Mouse (Mus musculus) hindbrain, embryonic 12.5 days (tissue): ENCODE data around the gene Fbln1. TPM values are rescaled to one million over a fixed set of nuclear protein-coding genes. Genes with fewer than 3 reads are reported as not detected.
A peak's percentile ranks its signal among the peaks of the same experiment; 100 is the strongest.

Source experiments
- ATAC-seq: fragments of 200-750 bp; cut with Nextera tagmentation; 2 replicates; pipeline ENCODE4 v1.8.0; 2017; ENCODE audit warnings: moderate TSS enrichment; ENCODE audit not compliant: low FRiP score
- H3K27ac ChIP-seq: fragments of 300-500 bp; sonication (generic); 2 replicates; pipeline ENCODE4 v1.5.1; 2016; ENCODE audit warnings: mild to moderate bottlenecking
- H3K27me3 ChIP-seq: fragments of 300-500 bp; sonication (generic); 2 replicates; pipeline ENCODE4 v1.6.1; 2016; ENCODE audit warnings: mild to moderate bottlenecking
- H3K36me3 ChIP-seq: fragments of 300-500 bp; sonication (generic); 2 replicates; pipeline ENCODE4 v1.6.1; 2016; ENCODE audit warnings: mild to moderate bottlenecking
- H3K4me1 ChIP-seq: fragments of 300-500 bp; sonication (generic); 2 replicates; pipeline ENCODE4 v1.6.1; 2016
- H3K4me2 ChIP-seq: fragments of 300-500 bp; sonication (generic); replicated peaks from 2 replicates; pipeline ENCODE4 v1.6.1; 2016; ENCODE audit warnings: mild to moderate bottlenecking
- H3K4me3 ChIP-seq: fragments of 300-500 bp; sonication (generic); 2 replicates; pipeline ENCODE4 v1.5.1; 2016; ENCODE audit warnings: mild to moderate bottlenecking
- H3K9ac ChIP-seq: fragments of 300-500 bp; sonication (generic); 2 replicates; pipeline ENCODE4 v1.6.1; 2016; ENCODE audit warnings: mild to moderate bottlenecking, moderate library complexity
- H3K9me3 ChIP-seq: fragments of 300-500 bp; sonication (generic); replicated peaks from 2 replicates; pipeline ENCODE4 v1.6.1; 2016; ENCODE audit warnings: mild to moderate bottlenecking
- WGBS: fragments of 180-500 bp; shearing (Covaris S2); methylation state at CpG from one replicate; pipeline ENCODE4 v1.1.7; 2016; 5-methylcytosine and 5-hydroxymethylcytosine counted together
- polyA plus RNA-seq: library from polyadenylated mRNA; unstranded; fragments of >200 nt; fragmentation: Nextera tagmentation; extraction: Ambion mirVana; gene quantifications from 2 replicates; pipeline ENCODE4 v1.2.1, GENCODE M21; 2016

Fbln1 gene
- polyA plus RNA-seq, 1 experiment from 2014 or later: 110 TPM

- no peak overlapping the region for H3K9ac ChIP-seq
- H3K4me2 ChIP-seq: no peak overlapping the region
- ATAC-seq: no peak
- H3K9me3 ChIP-seq: no peaks in the 10 kb centered on the region
- 0 out of 2 replicates have a peak, but pooled peaks cover 2% of the 10 kb centered on the region for H3K4me1 ChIP-seq
- H3K27ac ChIP-seq: no peak overlapping the region
- no peaks in the 10 kb centered on the region for H3K36me3 ChIP-seq
- no peak overlapping the region for H3K4me3 ChIP-seq
- 73% methylated on average over 7 of the region's 7 CpGs for WGBS
- no peaks in the 10 kb centered on the region for H3K27me3 ChIP-seq
Measured at GRCm38 (mm10) chr15:85179528-85180180, 26.1 kb upstream of the Fbln1 start.

DNA sequence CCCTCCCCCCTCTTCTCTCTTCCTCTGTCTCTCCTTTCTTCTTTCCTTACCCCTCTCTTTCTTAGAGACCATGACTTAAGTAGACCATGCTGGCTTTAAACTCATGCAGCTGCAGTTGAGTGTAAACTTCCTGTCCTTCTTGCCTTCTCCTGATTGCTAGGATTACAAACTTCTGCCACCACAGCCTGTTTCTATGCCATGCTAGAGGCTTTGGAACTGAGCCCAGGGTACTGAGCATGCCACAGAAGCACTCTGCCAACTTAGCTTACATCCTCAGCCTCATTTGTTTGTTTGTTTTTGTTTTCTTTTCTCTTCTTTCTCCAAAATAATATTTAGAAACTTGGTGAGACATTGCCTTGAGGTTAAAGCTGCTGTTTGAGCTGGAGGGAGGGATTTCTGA lies 25.4 kb upstream of the Fbln1 start:
- H3K27ac ChIP-seq: no peak overlapping the region
- H3K9me3 ChIP-seq: no peaks in the 10 kb centered on the region
- no peak overlapping the region for H3K4me3 ChIP-seq
- no peak for ATAC-seq
- H3K9ac ChIP-seq: no peak overlapping the region
- H3K4me1 ChIP-seq: 0 out of 2 replicates have a peak, but pooled peaks cover 2% of the 10 kb centered on the region
- no peaks in the 10 kb centered on the region for H3K27me3 ChIP-seq
- H3K36me3 ChIP-seq: no peaks in the 10 kb centered on the region
- no peak overlapping the region for H3K4me2 ChIP-seq

DNA sequence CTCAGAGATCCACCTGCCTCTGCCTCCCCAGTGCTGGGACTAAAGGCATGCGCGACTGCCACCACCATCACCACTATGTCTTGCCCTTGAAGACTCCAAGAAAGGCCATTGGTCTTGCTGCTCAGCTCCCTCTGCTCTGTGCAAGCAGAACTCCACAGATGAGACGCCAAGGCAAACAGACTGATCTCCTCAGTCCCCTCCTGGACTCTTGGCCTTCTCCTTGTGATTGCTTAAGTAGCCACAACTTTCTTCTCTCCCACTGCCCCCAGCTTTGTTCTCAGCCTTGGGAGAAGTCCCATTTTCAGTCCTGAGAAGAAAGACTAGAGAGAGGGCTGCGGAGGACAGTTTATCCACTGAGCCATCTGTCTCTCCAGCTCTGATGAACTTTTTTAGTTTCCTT lies 23.7 kb upstream of the Fbln1 start:
- ATAC-seq: no peak
- H3K36me3 ChIP-seq: no peaks in the 10 kb centered on the region
- H3K4me1 ChIP-seq: 0 out of 2 replicates have a peak, but pooled peaks cover 2% of the 10 kb centered on the region
- 90% methylated on average over 4 of the region's 4 CpGs for WGBS
- H3K4me2 ChIP-seq: no peak overlapping the region
- H3K27me3 ChIP-seq: no peaks in the 10 kb centered on the region
- H3K9me3 ChIP-seq: no peaks in the 10 kb centered on the region
- H3K9ac ChIP-seq: no peak overlapping the region
- no peak overlapping the region for H3K27ac ChIP-seq
- H3K4me3 ChIP-seq: no peak overlapping the region

GRCm38 (mm10) chr15:85186916-85187315 lies 18.8 kb upstream of the Fbln1 start:
- Histone ChIP-seq H3K4me2 (no peak overlapping the region), H3K4me3 (no peak overlapping the region), H3K9me3 (no peaks in the 10 kb centered on the region), H3K36me3 (no peaks in the 10 kb centered on the region), H3K27me3 (no peaks in the 10 kb centered on the region), H3K4me1 (0 out of 2 replicates have a peak, but pooled peaks cover 2% of the 10 kb centered on the region), H3K9ac (no peak overlapping the region), H3K27ac (no peak overlapping the region)
- WGBS: 73% methylated on average over 7 of the region's 7 CpGs
- no peak for ATAC-seq

DNA sequence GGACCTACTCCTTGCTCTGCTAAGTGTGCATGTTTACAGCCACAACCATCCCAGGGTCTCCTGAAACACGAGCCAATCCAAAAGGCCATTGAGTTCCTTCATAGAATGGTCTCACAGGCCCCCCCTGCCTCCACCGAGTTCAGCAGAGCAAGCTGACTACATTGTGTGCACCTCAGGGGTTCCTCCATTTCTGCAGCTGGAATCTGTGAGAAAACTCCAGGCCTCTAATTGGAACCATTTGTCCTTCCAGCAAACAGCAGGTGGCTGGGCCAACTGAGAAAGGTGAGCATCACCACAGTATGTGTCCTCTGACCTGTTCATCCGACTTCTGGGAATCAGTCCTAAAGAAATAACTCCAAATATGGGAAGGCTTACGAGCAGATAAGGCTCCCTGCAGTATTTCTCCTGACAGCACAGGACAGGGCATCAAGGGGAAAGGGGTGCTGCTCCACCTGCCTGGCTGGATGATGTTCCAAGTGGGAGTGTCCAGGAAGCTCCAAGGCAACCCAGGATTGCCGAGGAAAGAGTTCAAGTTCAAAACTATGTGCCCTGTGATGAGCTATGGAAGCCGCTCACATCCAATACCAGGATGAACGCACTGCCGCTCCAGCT lies 17.5 kb upstream of the Fbln1 start:
- ATAC-seq: no peak
- Histone ChIP-seq H3K36me3 (no peaks in the 10 kb centered on the region), H3K4me1 (0 out of 2 replicates have a peak, but pooled peaks cover 2% of the 10 kb centered on the region), H3K9ac (no peak overlapping the region), H3K27me3 (no peaks in the 10 kb centered on the region), H3K4me2 (no peak overlapping the region), H3K4me3 (no peak overlapping the region), H3K9me3 (no peaks in the 10 kb centered on the region), H3K27ac (no peak overlapping the region)
- 46% methylated on average over 8 of the region's 8 CpGs for WGBS

- H3K36me3 ChIP-seq: no peaks in the 10 kb centered on the region
- no peak overlapping the region for H3K9ac ChIP-seq
- H3K4me1 ChIP-seq: peaks cover 11% of the 10 kb centered on the region
- H3K27me3 ChIP-seq: peaks cover 17% of the 10 kb centered on the region
- H3K4me2 ChIP-seq: no peak overlapping the region
- ATAC-seq: no peak
- no peaks in the 10 kb centered on the region for H3K9me3 ChIP-seq
- peak overlapping the region; percentile 72 for H3K27ac ChIP-seq
- WGBS: 43% methylated on average over 14 of the region's 14 CpGs
- no peak overlapping the region for H3K4me3 ChIP-seq
Measured at GRCm38 (mm10) chr15:85200446-85201289, 5.1 kb upstream of the Fbln1 start.

- H3K4me1 ChIP-seq: peaks cover 21% of the 10 kb centered on the region
- WGBS: 64% methylated on average over 9 of the region's 9 CpGs
- H3K36me3 ChIP-seq: no peaks in the 10 kb centered on the region
- H3K27ac ChIP-seq: no peak overlapping the region
- ATAC-seq: no peak
- H3K27me3 ChIP-seq: peaks cover 17% of the 10 kb centered on the region
- H3K4me3 ChIP-seq: no peak overlapping the region
- no peaks in the 10 kb centered on the region for H3K9me3 ChIP-seq
- no peak overlapping the region for H3K9ac ChIP-seq
- H3K4me2 ChIP-seq: no peak overlapping the region
Measured at GRCm38 (mm10) chr15:85202199-85202598, 3.5 kb upstream of the Fbln1 start.

DNA sequence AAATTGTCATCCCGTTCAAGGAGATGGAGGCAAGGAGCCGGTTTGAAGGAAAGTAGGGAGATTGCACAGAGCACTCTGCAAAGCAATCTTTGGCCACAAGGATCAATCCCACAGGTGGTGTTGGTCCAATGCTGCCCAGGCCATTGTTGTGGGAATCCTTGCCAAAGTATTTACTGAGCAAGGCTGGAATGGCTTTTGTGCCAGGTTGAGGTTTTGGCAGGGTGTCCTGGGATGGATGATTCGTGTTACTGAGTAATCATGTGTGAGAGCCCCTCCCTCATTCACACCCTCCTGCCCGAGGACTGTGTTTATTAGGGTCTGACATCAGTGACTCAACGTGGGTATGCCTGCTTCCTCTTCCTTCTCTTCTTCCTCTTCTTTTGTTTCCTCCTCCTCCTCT lies 3.0 kb upstream of the Fbln1 start:
- Histone ChIP-seq H3K4me3 (no peak overlapping the region), H3K4me1 (peaks cover 26% of the 10 kb centered on the region), H3K9ac (no peak overlapping the region), H3K27ac (no peak overlapping the region), H3K9me3 (no peaks in the 10 kb centered on the region), H3K4me2 (no peak overlapping the region), H3K36me3 (no peaks in the 10 kb centered on the region), H3K27me3 (peaks cover 17% of the 10 kb centered on the region)
- no peak for ATAC-seq
- 59% methylated on average over 5 of the region's 5 CpGs for WGBS

DNA sequence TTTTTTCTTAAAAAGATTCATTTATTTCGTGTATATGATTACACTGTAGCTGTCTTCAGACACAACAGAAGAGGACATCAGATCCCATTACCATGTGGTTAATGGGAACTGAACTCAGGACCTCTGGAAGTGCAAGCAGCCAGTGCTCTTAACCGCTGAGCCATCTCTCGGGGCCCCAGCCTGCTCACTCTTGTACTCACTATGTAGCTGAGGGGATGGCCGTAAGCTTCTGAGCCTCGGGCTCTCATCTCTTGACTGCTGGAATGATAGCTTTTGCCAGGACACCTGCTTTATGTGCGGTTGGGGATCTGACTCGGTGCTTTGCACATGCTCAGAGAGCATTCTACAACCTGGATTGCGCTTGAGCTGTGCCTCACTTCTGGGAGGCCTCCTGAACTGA lies 1.4 kb upstream of the Fbln1 start:
- Histone ChIP-seq H3K4me1 (peaks cover 35% of the 10 kb centered on the region), H3K9me3 (no peaks in the 10 kb centered on the region), H3K27me3 (peaks cover 17% of the 10 kb centered on the region), H3K9ac (no peak overlapping the region), H3K4me2 (no peak overlapping the region), H3K4me3 (no peak overlapping the region), H3K36me3 (peaks cover 3% of the 10 kb centered on the region; the same call in 1 of the 2 replicates), H3K27ac (no peak overlapping the region)
- WGBS: 48% methylated on average over 8 of the region's 8 CpGs
- no peak for ATAC-seq

GRCm38 (mm10) chr15:85206703-85207075 lies 940 bp downstream of the Fbln1 start:
- 5% methylated on average over 3 of the region's 3 CpGs for WGBS
- H3K27me3 ChIP-seq: peaks cover 17% of the 10 kb centered on the region
- H3K9ac ChIP-seq: peak overlapping the region; percentile 78
- no peak for ATAC-seq
- H3K36me3 ChIP-seq: peaks cover 6% of the 10 kb centered on the region; the same call in 1 of the 2 replicates
- peaks cover 24% of the 10 kb centered on the region for H3K4me1 ChIP-seq
- peak overlapping the region; percentile 73; the same call in 1 of the 2 replicates for H3K27ac ChIP-seq
- H3K4me2 ChIP-seq: peak overlapping the region; percentile 94
- H3K4me3 ChIP-seq: peak overlapping the region; percentile 66
- peaks cover under 1% of the 10 kb centered on the region; the same call in 1 of the 2 replicates for H3K9me3 ChIP-seq

- 1% methylated on average over 3 of the region's 3 CpGs for WGBS
- H3K4me3 ChIP-seq: peak overlapping the region; percentile 66
- peak overlapping the region; percentile 78 for H3K9ac ChIP-seq
- H3K4me1 ChIP-seq: peaks cover 24% of the 10 kb centered on the region
- peak overlapping the region; percentile 73 for H3K27ac ChIP-seq
- H3K36me3 ChIP-seq: peaks cover 10% of the 10 kb centered on the region; the same call in 1 of the 2 replicates
- no peak for ATAC-seq
- H3K9me3 ChIP-seq: peaks cover 5% of the 10 kb centered on the region
- peak overlapping the region; percentile 94 for H3K4me2 ChIP-seq
- H3K27me3 ChIP-seq: peaks cover 17% of the 10 kb centered on the region
Measured at GRCm38 (mm10) chr15:85207081-85207480, 1.3 kb downstream of the Fbln1 start.

DNA sequence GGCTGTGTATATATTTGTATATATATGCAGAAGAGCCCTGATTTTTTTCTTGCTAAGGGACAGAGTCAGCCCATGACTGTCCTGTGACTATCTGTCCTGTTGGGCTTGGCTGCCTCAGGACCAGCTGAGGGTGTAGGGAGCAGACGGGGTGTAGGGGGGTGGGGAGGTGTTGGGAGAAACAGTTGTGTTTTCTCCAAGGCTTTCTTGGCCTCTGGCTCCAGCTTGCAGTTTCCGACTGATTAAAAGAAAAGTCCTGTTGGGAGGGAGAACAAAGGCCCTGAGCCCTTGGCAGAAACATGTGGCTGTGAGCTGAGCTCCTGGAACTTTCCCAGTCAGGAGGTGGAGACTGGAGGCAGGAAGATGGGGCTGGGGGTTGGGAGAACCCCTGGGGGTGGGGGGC lies 2.0 kb downstream of the Fbln1 start:
- H3K4me2 ChIP-seq: peak overlapping the region; percentile 94
- H3K9ac ChIP-seq: 0 out of 2 replicates have a peak overlapping the region, but pooled peaks have one; percentile 23
- H3K27ac ChIP-seq: peak overlapping the region; percentile 73
- peaks cover 8% of the 10 kb centered on the region for H3K9me3 ChIP-seq
- ATAC-seq: no peak
- H3K4me3 ChIP-seq: peak overlapping the region; percentile 66; the same call in 1 of the 2 replicates
- WGBS: 5% methylated on average over 2 of the region's 2 CpGs
- H3K4me1 ChIP-seq: peaks cover 24% of the 10 kb centered on the region
- H3K36me3 ChIP-seq: peaks cover 11% of the 10 kb centered on the region; the same call in 1 of the 2 replicates
- H3K27me3 ChIP-seq: peaks cover 17% of the 10 kb centered on the region
